Mouse (Mus musculus) left cerebral cortex, postnatal 10 days (tissue): ENCODE data around the gene Cd101. TPM values are rescaled to one million over a fixed set of nuclear protein-coding genes. Genes with fewer than 3 reads are reported as not detected.

Experiments used
- DNase-seq, 2 experiments: peaks; one replicate each; pipeline ENCODE4 v3.0.0; 2021 to 2022; ENCODE audit warnings: low spot score in 2 of 2, mixed read lengths in 1 of 2; ENCODE audit errors: extremely low spot score in 1 of 2
- intact Hi-C: fragments of 180-260 bp; cut with DNase I; formaldehyde crosslinking; loops from one replicate; pipeline ENCODE4 v1.15.1; 2025
- total RNA-seq, 2 experiments: library from RNA; stranded (reverse); gene quantifications; 2 replicates each; pipeline ENCODE4 v1.2.3; 2021

Gene Cd101
- total RNA-seq, 2 experiments from 2014 or later = 0.10 to 0.30 TPM

- DNase-seq = peak; percentile 41 to 58
- intact Hi-C loops = loop anchor here (10.0 kb wide), 1 partner anchor 199 kb away; no protein-coding TSS in a partner anchor
Measured at GRCm38 (mm10) chr3:100963849-100964542, 65.4 kb downstream of the Cd101 start.

GRCm38 (mm10) chr3:100961501-100961900 is 67.9 kb downstream of the Cd101 start:
- intact Hi-C loops = loop anchor here (10.0 kb wide), 1 partner anchor 197 kb away; no protein-coding TSS in a partner anchor
- no peak for DNase-seq

- intact Hi-C loops = loop anchor here (10.0 kb wide), 1 partner anchor 196 kb away; no protein-coding TSS in a partner anchor
- DNase-seq = no peak
Measured at GRCm38 (mm10) chr3:100961007-100961406, 68.3 kb downstream of the Cd101 start.

GRCm38 (mm10) chr3:100954616-100955015 is 74.7 kb downstream of the Cd101 start:
- intact Hi-C loops = no loop called here
- no peak for DNase-seq

- no peak for DNase-seq
- intact Hi-C loops = no loop called here
Measured at GRCm38 (mm10) chr3:100951531-100951930, 77.8 kb downstream of the Cd101 start.

GRCm38 (mm10) chr3:100947286-100947685 is 82.1 kb downstream of the Cd101 start:
- intact Hi-C loops = no loop called here
- no peak for DNase-seq

Other genes starting within 250 kb of the Cd101 start
- not detected for gene Vtcn1, start 204.1 kb downstream of the Cd101 start, total RNA-seq
- gene Trim45, start 107.4 kb downstream of the Cd101 start, total RNA-seq = 1 to 10 TPM; 7.4 to 8.7 TPM
- gene Ttf2, start 59.9 kb downstream of the Cd101 start, total RNA-seq = 1 to 10 TPM; 1.6 to 2.3 TPM
- 10 to 100 TPM; 43.3 to 46.2 TPM for gene Ptgfrn, start 80.7 kb upstream of the Cd101 start, total RNA-seq